Mouse (Mus musculus) natural killer cell, adult 2 months (primary cell): ENCODE results near the gene Apobec1.
A peak's percentile ranks its signal among the peaks of the same experiment; 100 is the strongest.
"Not testable (repeated sequence)": the region's sequence is repeated elsewhere in the genome, so short reads cannot be mapped to it uniquely, and the experiment has no call there.

Experiments
- DNase-seq, 2 experiments: peaks; one replicate each; pipeline ENCODE4 v3.0.0; 2022; ENCODE audit warnings: low spot score in 2 of 2

Gene Apobec1

DNA sequence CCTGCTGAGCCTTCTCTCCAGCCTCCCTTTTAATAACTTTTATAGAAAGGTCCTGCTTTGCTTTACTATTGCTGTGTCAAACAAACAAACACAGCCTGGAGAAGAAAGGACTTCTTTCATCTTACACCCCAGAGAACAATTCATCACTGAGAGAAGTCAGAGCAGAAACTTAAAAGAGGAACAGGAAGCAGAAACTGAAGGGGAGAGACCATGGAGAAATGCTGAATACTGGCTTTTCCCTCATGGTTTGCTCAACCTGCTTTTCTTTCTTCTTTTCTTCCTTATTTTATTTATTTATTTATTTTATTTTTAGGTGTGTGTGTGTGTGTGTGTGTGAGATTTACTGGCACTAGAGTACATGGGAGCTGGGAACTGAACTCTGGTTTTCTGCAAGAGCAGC lies 2.0 kb upstream of the Apobec1 start:
- no peak for DNase-seq

DNA sequence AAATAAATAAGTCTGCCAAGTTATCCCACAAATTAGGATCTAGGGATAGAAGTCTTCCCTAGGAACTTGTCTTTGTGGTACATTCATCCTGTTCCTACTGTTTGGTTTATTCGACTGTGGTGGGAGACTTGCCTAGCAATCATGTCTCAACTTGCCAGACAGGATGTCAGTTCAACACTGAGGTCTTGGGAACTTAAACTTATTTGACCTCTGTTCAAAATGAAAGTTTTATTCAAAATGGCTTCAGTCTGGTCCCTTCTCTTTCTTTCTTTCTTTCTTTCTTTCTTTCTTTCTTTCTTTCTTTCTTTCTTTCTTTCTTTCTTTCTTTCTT lies 713 bp upstream of the Apobec1 start:
- DNase-seq, result peak in 1 of 2 experiments; percentile 8

DNA sequence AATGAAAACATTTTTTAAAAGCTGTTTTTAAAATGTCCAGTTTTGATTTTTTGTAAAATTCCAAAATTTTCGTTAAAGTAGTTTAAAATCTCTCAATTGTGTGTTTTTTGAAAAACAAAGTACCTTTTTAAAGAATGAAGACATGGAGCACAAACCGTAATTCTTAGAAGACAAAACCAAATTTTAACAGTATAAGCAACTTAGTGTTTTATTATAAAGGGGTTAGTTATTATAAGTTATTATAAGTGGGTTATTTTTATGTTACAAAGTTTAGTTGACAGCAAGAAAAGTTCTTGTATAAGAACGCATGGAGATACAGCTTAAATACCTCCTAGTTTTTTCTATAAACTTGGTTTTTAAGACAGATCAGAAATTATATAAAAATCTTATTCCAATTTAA lies 629 bp downstream of the Apobec1 start:
- DNase-seq, result no peak

DNA sequence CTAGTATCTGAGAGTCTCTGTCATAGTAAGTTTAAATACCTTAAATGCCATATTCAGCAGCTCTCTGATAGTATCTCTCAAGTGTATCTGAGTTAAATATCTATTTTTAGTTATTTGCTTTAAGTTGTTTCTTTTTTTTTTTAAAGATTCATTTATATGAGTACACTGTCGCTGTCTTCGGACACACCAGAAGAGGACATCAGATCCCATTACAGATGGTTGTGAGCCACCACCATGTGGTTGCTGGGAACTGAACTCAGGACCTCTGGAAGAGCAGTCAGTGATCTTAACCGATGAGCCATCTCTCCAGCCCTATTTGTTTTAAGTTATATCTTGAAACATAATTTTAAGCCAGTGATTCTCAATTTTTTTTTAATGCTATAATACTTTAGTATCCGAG lies 1.2 kb downstream of the Apobec1 start:
- DNase-seq, result no peak

DNA sequence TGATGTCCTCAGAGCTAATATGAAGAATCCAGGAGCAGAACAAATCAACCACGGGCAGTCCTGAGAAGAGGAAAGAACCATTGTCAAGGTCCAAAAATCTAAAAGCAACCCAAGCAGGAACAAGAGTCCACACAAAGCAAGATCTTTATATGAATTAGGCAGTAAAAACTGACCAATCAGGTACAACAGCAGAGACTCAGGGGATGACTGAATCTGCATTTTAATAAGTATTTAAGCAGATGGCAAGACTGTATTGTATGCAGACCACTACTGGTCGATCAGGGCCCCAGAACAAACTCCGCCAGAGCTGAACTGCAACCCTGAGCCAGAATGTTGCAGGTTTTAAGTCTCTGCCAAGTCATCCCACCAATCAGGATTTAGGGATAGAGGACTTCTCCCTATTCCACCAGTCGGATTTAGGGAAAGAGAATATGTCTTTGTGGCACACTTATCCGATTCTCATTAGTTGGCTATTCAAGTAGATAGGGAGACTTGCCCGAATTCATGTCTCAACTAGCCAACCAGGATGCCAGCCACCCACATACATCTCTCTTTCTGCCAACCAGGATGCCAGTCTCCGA lies 2.1 kb downstream of the Apobec1 start:
- no peak for DNase-seq

DNA sequence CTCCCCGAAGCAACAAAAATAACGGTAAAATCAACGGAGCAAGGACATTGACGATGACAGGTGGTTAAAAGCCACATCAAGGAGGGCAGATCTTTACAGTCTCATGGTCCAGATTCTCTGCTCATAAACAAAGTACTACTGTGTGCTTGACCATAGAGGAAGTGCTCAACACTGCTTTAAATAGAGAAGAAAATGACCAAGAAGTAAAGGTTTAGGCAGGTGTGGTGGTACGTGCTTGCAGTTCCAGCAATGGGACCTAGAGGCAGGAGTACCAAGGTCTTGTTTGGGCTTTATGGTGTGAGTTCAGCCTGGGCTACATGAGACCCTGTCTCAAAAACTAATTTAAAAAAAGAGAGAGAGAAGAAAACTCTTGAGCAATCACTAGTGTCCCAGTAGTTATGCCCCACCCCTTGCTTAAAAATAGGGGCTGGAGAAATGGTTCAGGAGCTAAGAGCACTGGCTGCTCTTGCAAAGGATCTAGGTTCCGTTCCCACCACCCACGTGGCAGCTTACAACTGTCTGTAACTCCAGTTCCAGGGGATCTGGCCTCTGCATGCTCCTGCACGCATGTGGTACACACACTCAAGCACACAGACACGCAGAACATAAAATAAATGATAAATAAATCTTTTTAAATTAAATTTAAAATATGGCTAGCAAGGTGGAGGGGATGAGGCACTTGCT lies 3.0 kb downstream of the Apobec1 start:
- DNase-seq, result peak; percentile 5 to 21

DNA sequence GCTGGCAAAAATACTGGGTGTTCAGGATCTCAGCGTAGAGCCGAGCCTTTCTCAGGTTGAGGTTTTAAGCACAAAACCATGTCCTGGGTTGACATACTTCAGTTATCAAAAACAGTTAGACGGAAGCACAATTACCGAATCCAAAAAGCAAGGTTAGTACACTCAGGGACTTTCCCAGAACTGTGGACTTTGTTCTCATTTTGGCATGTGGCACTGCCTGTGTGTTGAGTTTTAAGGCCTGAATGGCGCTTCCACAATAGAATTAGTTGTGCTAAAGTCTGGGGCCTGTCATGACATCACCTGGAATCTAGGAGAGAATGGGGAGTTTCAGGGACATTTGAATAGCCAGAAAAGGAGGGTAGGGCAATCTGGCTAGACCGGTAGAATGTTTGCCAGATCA lies 3.8 kb downstream of the Apobec1 start:
- peak in 1 of 2 experiments; percentile 25 for DNase-seq

DNA sequence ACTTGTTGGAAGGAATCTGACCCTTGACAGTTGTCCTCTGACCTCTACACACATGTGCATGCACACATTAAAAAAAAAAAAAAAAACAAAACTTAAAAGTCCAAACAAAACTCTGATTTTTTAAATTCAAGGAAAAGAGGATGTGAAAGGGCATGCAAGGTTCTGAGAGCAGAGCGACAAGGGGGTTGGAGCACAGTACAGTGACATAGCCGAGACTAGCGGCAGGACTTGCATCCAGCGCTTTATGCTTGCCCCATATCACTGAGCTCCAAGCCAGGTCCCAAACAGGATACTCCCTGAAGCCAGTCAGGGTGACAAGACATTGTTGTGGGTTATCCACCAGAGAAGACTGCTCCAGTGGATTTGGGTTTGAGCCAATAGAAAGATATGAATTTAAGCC lies 4.2 kb downstream of the Apobec1 start:
- DNase-seq, result no peak

DNA sequence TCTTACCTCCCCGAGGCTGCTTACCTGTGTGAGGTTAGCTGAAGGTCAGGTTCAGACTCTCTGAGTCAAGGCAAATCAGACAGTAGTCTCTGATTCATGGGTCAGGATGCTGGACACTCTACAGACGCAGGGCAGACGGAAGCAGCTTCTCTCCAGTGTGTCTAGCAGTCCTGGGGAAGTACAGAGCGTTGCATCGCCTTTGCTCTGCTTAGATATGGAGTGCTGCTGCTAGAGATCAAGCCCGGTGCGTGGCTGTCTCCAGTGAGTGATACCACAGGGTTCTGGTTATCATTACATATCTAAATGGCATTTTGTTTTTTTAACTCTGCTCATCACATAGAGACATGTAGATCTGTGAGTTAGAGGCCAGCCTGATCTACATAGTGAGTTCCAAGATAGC lies 5.6 kb downstream of the Apobec1 start:
- no peak for DNase-seq

DNA sequence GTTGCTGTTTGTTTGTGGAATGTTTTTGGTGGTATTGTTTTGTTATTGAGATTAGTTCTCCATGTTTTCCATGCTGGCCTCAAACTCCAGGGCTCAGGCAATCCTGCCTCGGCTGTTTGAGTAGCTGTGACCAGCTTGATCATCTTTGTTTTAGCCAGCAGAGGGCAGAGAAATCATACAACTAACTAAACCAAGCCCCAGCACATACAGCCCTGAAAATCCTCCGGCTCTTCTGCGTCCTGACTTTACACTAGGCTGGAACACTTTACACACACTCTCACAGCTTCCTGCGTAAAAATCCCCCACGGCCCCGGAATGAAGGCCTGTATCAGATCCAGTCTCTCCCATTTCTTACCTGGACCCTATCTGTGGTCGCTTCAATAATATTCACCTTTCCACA lies 6.6 kb downstream of the Apobec1 start:
- DNase-seq, result peak in 1 of 2 experiments; percentile 14

DNA sequence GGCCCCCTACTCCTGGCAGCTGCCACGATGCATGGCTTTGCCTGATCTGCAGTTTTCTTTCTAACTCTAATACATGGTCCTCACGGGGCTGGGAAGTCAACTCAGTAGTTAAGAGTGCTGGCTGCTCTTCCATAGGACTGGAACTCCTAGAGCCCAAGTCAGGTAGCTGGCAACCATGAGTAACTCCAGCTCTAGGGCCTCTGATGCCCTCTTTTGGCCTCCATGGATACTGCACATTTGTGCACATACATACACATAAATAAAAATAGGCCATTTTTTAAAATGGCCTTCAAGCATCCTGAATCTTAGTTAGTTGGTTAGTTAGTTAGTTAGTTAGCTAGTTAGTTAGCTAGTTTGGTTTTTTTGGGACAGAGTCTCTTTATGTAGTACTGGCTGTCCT lies 9.3 kb downstream of the Apobec1 start:
- no peak for DNase-seq

DNA sequence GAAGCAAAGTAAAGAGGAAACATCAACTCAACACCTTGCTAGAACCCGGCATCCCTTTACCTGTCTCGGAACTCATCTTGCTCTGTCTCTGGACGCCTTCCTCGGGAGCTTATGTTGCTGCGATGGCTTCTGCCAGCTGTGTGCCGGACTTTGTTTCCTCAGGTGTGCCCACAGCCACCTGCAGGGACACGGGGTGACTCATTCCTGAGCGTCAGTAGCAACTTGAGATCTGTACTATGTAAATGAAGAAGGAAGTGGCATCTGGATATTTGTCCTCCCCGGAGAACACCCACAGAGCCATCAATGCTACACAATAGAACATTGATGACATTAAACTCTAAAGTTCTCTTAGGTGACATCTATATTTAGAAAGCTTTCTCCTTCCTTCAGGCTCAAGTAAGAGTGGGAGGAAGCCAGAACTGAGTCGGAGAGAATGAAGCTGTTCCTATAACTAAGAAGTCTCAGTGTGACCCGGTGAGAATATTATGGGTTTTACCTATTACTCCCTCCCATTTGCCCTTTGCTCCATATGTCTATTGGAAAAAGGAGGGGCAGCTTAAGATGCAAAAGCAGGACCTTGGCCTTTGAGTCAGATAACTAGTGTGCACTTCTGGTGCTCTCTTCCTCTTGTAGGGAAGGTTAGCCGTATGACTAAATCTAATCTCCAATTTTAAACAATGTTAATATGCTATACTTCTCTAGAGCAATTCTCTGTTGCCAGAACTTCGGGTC lies 11.1 kb downstream of the Apobec1 start:
- DNase-seq, result no peak

DNA sequence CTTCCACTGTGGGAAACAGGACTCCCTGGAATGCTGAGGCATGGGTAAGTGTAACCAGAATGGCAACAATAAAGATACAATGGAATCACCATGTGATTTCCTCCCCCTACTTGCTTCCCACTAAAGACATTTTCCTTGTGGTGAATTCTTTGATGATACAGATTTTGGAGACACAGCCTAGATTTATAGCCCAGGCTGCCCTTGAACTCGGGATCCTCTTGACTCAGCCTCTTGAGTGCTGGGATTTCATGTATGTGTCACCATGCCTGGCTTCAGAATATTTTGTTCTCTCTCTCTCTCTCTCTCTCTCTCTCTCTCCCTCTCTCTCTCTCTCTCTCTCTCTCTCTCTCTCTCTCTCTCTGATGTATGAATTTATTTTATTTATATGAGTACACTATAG lies 23.2 kb downstream of the Apobec1 start:
- DNase-seq, result no peak

DNA sequence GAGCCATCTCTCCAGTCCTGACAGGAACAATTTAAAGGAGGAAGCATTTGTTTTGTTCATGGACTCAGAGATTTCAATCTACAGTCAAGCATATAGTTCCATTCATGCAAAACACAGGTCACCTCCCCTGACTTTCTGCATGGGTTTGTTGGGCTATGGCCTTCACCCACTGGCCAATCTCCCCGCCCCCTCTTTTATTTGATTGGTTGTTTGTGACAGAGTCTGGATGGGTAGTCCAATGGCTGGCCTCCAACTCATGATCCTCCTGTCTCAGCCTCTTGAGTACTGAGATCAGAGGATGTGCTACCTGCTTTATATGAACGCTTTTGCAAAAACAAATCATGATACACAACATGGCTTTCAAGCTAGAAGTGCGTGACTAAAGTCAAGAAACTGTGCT lies 25.2 kb downstream of the Apobec1 start:
- no peak for DNase-seq

DNA sequence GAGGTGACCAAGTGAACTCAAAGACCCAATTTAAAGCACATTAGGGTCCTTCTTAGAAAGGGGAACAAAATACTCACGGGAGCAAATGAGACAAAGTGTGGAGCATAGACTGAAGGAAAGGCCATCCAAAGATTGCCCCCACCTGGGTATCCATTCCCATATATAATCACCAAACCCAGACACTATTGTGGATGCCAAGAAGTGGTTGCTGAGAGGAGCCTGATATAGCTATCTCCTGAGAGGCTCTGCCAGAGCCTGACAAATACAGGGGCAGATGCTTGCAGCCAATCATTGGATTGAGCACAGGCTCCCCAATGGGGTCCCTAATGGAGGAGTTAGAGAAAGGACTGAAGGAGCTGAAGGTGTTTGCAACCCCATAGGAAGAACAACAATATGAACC lies 27.2 kb downstream of the Apobec1 start:
- not testable (repeated sequence) for DNase-seq

DNA sequence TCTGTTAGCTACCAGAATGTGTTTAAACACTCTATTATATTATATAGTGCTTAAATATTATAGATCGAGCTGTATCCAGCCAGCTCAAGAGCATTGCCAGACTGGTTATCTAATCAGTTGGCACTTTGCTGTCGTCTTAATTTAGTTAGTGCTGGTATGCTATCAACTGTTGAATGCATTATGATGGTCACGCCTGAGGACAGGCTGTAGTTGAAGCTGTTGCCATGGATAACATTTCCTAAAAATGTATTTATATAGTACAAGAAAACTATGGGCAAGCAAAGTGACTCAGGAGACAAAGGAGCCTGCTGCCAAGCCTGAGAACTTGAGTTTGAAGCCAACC lies 30.7 kb downstream of the Apobec1 start:
- DNase-seq, result no peak

DNA sequence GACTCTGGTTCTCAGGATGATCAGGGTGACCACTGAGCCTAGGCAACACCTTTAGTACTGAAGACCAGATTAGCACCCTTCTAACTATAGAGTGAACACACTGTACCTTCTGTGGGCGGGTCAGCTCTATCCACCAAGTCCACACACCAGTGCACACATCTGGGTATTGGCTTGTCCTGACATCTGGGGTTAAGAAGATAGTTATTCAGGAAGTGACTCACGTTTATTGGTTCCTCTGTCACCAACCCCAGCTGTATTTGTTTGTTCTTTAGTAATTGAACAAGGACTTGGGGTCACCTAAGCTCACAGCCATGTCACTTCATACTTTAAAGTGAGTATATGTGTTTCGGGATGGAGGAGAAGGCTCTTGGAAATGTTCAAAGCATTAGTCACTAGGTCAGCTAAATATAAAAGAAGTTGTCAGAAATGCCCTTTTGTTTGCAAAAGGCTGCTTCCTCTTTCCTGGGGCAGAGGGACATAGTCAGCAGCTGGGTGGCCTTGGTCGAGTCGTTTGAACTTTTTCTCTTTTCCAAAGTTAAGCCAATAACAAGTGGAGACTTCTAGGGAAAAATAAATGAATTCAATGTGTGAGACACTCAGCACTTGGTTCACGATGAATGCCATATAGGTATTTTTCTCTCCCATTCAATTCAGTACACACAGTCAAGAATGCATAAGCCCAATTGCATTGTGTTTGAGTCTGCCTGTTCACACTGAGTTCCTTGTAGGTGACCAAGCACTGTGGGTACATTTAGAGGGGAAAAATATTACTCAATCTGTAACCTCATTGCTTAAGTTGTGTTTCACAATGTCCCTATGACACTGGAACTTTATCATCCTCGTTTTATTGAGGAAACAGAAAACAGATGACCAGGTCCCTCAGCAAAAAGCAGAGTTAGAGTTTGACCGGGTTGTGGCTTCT lies 31.3 kb downstream of the Apobec1 start:
- peak in 1 of 2 experiments; percentile 33 for DNase-seq

DNA sequence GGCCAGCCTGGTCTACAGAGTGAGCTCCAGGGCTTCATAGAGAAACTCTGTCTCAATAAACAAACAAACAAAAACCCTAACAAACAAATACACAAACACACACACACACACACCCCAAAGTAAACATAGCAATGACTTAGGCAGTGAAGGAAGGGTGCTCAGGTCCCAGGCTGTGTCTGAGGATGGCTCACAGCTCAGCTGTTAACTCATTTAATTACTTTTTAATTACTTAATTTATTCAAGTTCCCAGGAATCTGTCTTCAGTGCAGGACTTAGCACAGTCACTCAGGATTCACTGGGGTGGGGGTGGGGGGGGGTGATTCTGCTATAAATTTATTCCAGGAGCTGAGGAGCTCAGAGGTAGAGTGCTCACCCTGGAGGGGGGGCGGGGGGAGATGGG lies 32.5 kb downstream of the Apobec1 start:
- no peak for DNase-seq

DNA sequence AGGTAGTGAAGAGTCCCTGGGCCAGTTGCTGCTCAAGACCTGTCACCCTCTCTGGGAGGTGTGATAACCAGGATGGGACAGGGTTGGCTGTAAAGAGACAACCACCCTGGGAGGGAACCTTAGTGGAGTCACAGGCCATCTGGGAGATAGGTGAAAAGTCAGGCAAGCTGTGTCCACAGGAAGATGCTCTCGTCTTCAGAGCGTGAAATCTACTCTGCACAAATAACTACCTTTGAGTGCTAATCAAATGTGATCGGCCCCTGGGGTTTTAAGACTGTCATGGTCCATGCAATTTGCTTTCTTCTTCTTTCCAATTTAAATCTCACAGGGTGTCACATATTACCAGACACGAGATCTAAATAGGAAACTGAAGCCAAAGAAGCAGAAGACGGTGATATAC lies 33.1 kb downstream of the Apobec1 start:
- DNase-seq, result no peak

DNA sequence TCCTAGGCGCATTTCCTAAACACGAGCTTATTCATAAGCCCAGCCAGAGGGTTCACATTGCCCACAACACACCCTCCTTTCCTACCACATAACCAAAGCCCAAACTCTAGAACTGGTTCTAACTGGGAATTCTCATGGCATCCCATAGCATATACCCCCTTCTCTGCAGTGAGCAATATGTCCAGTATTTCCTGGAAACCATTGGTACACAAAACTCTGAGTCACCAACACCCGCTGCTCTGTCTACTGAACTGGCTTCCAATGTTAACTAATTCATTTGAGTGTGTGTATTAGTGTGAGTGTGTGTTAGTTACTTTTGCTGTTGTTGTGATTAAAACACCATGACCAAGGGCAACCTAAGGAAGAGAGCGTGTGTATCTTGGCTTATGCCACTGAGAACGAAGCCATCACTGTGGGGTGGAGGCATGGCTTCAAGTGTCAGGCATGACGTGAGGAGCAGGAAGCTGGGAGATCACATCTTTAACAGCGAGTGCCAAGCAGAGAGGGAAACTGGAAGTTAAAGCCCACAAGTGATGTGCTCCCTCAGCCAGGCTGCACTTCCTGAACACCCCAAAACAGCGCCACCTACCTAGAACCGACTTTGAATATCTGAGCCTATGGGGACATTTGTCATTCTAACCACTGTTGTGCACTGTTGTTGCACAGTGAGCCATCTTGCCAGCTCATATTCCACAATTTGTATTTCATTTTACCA lies 37.0 kb downstream of the Apobec1 start:
- no peak for DNase-seq

DNA sequence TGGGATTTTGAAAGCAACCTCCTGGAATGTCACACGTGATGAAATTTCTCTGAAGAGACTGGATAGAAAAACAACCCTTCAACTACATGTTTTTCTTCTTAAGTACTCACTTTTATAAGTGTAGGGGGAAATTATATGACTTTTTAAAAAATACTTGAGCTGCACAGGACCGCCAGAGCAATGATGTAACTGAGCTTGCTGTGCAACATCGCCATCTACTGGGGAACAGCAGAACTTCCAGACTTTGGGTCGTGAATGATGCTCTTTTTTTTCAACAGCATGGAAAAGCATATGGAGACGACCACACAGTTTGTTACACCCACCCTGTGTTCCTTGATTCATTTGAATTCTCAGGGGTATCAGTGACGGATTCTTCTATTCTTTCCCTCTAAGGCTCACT lies 39.8 kb downstream of the Apobec1 start:
- DNase-seq, result peak; percentile 24 to 51

DNA sequence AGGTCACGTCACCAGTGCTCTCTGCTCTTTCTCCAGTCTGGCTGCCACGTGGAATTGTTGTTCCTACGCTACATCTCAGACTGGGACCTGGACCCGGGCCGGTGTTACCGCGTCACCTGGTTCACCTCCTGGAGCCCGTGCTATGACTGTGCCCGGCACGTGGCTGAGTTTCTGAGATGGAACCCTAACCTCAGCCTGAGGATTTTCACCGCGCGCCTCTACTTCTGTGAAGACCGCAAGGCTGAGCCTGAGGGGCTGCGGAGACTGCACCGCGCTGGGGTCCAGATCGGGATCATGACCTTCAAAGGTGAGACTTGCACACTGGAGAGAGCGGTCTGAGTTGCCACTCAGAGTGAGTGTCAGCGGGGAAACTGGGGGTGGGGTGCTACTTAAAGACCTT lies 41.2 kb downstream of the Apobec1 start:
- DNase-seq, result no peak
